In the genomic region with DNA sequence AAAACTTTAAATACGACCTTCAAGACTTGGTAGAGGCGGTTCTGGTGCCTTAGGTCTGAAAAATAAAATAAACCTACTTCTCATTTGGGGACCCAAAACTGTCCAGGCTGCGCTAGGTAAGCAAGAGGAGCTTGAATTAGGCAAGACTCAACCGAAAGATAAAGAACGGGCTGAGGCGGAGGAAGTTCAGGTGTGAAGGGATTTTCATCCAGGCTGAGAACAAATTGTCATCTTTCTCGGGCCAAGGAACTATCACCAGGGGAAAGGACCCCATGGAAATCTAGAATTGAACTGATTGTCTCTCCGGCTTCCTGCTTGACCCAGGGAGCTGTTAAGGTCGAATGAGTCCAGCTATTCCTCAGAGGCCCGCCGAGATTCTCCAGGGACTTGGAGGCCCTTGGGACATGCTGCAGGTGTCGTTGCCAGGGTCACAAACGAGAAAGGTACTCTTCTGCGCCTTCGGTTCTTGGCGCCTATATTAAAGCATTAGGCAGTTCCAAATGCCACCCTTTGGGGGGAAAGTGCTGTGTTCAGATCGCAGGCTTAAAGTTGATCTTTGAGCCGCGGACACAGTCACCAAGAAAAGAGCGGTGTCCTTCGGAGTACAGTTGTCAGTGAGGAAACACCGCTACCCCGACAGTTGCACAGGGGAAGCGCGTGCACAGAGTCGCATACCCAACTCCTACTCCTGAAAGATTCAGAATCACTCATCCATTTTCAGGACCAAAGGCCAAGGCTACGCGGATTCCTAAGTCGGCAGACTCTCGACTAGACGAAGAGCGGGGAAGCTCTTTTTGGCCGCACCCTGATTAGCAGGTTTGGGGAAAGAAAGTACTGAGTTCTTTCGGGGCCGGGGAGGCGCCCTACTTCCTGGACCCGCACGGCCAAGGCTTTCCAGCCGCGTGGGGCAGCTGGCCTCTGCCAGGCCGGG, we compare ENCODE assay signal across 10 mouse cellular contexts. TPM values are rescaled to one million over a fixed set of nuclear protein-coding genes. Genes with fewer than 3 reads are reported as not detected.
A peak's percentile ranks its signal among the peaks of the same experiment; 100 is the strongest.
DNase-seq lines count a peak whose midpoint lies in the region; ATAC-seq and TF ChIP-seq lines count a peak whose summit lies in the region.
"Had no signal": no experiment of that assay in that cellular context is flagged by ENCODE, and none has a peak within 500 bp of the region (broad histone marks: within the 10 kb centered on the region; RNA-seq: fewer than 3 reads in every experiment).

No protein-coding gene starts in this region.

- peak overlapping the region in 1 of 2 experiments; percentile 39; a peak in 2 of 4 replicates for H3K4me3 ChIP-seq in heart, embryonic 14.5 days (ENCODE audit: control insufficient read depth in 1 of 2, insufficient read depth in 1 of 2, low read depth in 1 of 2, low read length in 2 of 2)
- peak overlapping the region; percentile 26 for H3K4me3 ChIP-seq in hindbrain, postnatal 0 days (ENCODE audit: low read length)
- peak overlapping the region; percentile 27 for H3K4me3 ChIP-seq in midbrain, embryonic 16.5 days (ENCODE audit: low read depth, low read length)
- H3K4me3 ChIP-seq in cerebellum, adult 2 months (replicated peaks; ENCODE audit: insufficient read depth, low read depth, low read length) = no peak overlapping the region

- H3K27me3 ChIP-seq in heart, embryonic 14.5 days (ENCODE audit: control insufficient read depth, insufficient read depth, low read length) = peaks cover 95% of the 10 kb centered on the region
- peaks cover 75% of the 10 kb centered on the region for H3K27me3 ChIP-seq in hindbrain, postnatal 0 days (ENCODE audit: insufficient read depth, low read length)
- peaks cover 66% of the 10 kb centered on the region for H3K27me3 ChIP-seq in midbrain, embryonic 16.5 days (ENCODE audit: control insufficient read depth, insufficient read depth, low read depth, low read length)
- H3K27me3 ChIP-seq in cerebellum, adult 2 months (ENCODE audit: control insufficient read depth, insufficient read depth, low read length) = peaks cover 21% of the 10 kb centered on the region; the same call in 1 of the 2 replicates

- H3K27ac ChIP-seq in heart, embryonic 14.5 days (replicated peaks in 1 of 2; ENCODE audit: control insufficient read depth in 1 of 2, insufficient read depth in 1 of 2, low read depth in 2 of 2, low read length in 2 of 2) = no peak overlapping the region
- H3K27ac ChIP-seq in hindbrain, postnatal 0 days = no peak overlapping the region
- no peak overlapping the region for H3K27ac ChIP-seq in midbrain, embryonic 16.5 days (ENCODE audit: low read length)
- H3K27ac ChIP-seq in cerebellum, adult 2 months (ENCODE audit: insufficient read depth, low read length) = no peak overlapping the region
- H3K27ac ChIP-seq: layer of hippocampus, adult 2 months had no signal

- no peak overlapping the region for H3K9ac ChIP-seq in heart, embryonic 14.5 days (ENCODE audit: low read length)
- H3K9ac ChIP-seq in hindbrain, postnatal 0 days (replicated peaks; ENCODE audit: low read length) = no peak overlapping the region
- H3K9ac ChIP-seq in midbrain, embryonic 16.5 days (ENCODE audit: low read depth, low read length) = no peak overlapping the region

- WGBS in heart, embryonic 14.5 days = 2% methylated on average over 40 of the region's 41 CpGs
- WGBS in hindbrain, postnatal 0 days = 2% methylated on average over 41 of the region's 41 CpGs
- under 1% methylated on average over 41 of the region's 41 CpGs for WGBS in midbrain, embryonic 16.5 days
- WGBS in cerebellum, adult 2 months = 3% methylated on average over 41 of the region's 41 CpGs

- no peaks in the 10 kb centered on the region for H3K36me3 ChIP-seq in heart, embryonic 14.5 days (ENCODE audit: control insufficient read depth, insufficient read depth, low read length)
- no peaks in the 10 kb centered on the region for H3K36me3 ChIP-seq in hindbrain, postnatal 0 days (ENCODE audit: insufficient read depth, low read length)
- no peaks in the 10 kb centered on the region for H3K36me3 ChIP-seq in midbrain, embryonic 16.5 days (ENCODE audit: control insufficient read depth, insufficient read depth, low read length)

- DNase-seq in heart, postnatal 14 days = no peak
- DNase-seq in embryo, embryonic 10 days (ENCODE audit: low spot score) = peak; percentile 64
- DNase-seq in hindbrain, postnatal 0 days (ENCODE audit: low spot score) = no peak
- no peak for DNase-seq in spleen, postnatal 36 days (ENCODE audit: low spot score in 2 of 2)
- DNase-seq in yolk sac, embryonic 10.5 days (ENCODE audit: low spot score) = no peak
- no peak for DNase-seq in cerebellum, adult 2 months
- DNase-seq: cerebellum, adult 11 months had no signal

- H3K4me1 ChIP-seq in heart, embryonic 14.5 days (ENCODE audit: control insufficient read depth in 2 of 2, insufficient read depth in 2 of 2, low read length in 2 of 2) = peaks cover 6 to 25% of the 10 kb centered on the region in 2 experiments; a peak in 3 of 4 replicates
- H3K4me1 ChIP-seq in hindbrain, postnatal 0 days (ENCODE audit: insufficient read depth, low read length) = no peaks in the 10 kb centered on the region
- peaks cover 8% of the 10 kb centered on the region for H3K4me1 ChIP-seq in midbrain, embryonic 16.5 days (ENCODE audit: control insufficient read depth, insufficient read depth, low read length)
- H3K4me1 ChIP-seq in cerebellum, adult 2 months (ENCODE audit: control insufficient read depth, insufficient read depth, low read length) = no peaks in the 10 kb centered on the region

- TF ChIP-seq POLR2A in cerebellum, adult 2 months (IDR thresholded peaks at IDR 0.05; ENCODE audit: borderline replicate concordance, insufficient read depth, low read length) = no peak

- peak overlapping the region; percentile 69 for H3K4me2 ChIP-seq in heart, embryonic 14.5 days (ENCODE audit: low read length)
- peak overlapping the region; percentile 50 for H3K4me2 ChIP-seq in hindbrain, postnatal 0 days (ENCODE audit: low read depth, low read length)
- H3K4me2 ChIP-seq in midbrain, embryonic 16.5 days (ENCODE audit: low read length) = peak overlapping the region; percentile 46

- intact Hi-C loops in heart, postnatal 14 days (cut with DNase I) = loop anchor here (2.0 to 10.0 kb wide), 4 partner anchors 15 to 1013 kb away; partner anchors contain the start of genes Acadsb and Ikzf5

- ATAC-seq in heart, embryonic 14.5 days (ENCODE audit: insufficient number of reproducible peaks, insufficient read depth, low FRiP score, low read depth) = no peak
- no peak for ATAC-seq in hindbrain, postnatal 0 days
- no peak for ATAC-seq in midbrain, embryonic 16.5 days

- TF ChIP-seq CTCF in hindbrain, postnatal 0 days (IDR thresholded peaks at IDR 0.05; ENCODE audit: low read depth) = no peak
- TF ChIP-seq CTCF in cerebellum, adult 2 months (IDR thresholded peaks at IDR 0.05; ENCODE audit: borderline replicate concordance, insufficient read depth, low read depth, low read length) = no peak

- no peaks in the 10 kb centered on the region for H3K9me3 ChIP-seq in heart, embryonic 14.5 days (ENCODE audit: control insufficient read depth, low read length)
- no peaks in the 10 kb centered on the region for H3K9me3 ChIP-seq in hindbrain, postnatal 0 days (ENCODE audit: low read length)
- no peaks in the 10 kb centered on the region for H3K9me3 ChIP-seq in midbrain, embryonic 16.5 days (replicated peaks; ENCODE audit: control insufficient read depth, low read length, poor library complexity, severe bottlenecking)

RNA-seq across cellular contexts. Expression of gene Hmx3, which starts 1.2 kb away (rescaled TPM):
- polyA plus RNA-seq in heart, embryonic 14.5 days (2014; fragmentation: Nextera tagmentation; extraction: Ambion mirVana) = 0.14 TPM in 1 of 2 replicates, not detected in the other
- not detected for total RNA-seq in heart, postnatal 14 days (2021)
- total RNA-seq in hindbrain, postnatal 0 days (2014; rRNA removed) = 2.0 and 3.2 TPM in 2 replicates
- 1.2 and 1.5 TPM in 2 replicates for polyA plus RNA-seq in hindbrain, postnatal 0 days (2015; fragmentation: Nextera tagmentation; extraction: Ambion mirVana)
- polyA plus RNA-seq in midbrain, embryonic 16.5 days (2015; fragmentation: Nextera tagmentation; extraction: Ambion mirVana) = 0.20 and 0.85 TPM in 2 replicates
- polyA plus RNA-seq in cerebellum, adult 2 months (2012; rRNA removed) = 0.32 and 0.43 TPM in 2 replicates
- total RNA-seq: layer of hippocampus, adult 2 months had no signal

RNA-seq across cellular contexts. Expression of gene Hmx2, which starts 7.1 kb away (rescaled TPM):
- 0.07 TPM in 1 of 2 replicates, not detected in the other for polyA plus RNA-seq in heart, embryonic 14.5 days (2014; fragmentation: Nextera tagmentation; extraction: Ambion mirVana)
- total RNA-seq in heart, postnatal 14 days (2021) = not detected
- 0.36 and 0.99 TPM in 2 replicates for total RNA-seq in hindbrain, postnatal 0 days (2014; rRNA removed)
- 0.56 and 0.91 TPM in 2 replicates for polyA plus RNA-seq in hindbrain, postnatal 0 days (2015; fragmentation: Nextera tagmentation; extraction: Ambion mirVana)
- 0.57 and 1.7 TPM in 2 replicates for polyA plus RNA-seq in midbrain, embryonic 16.5 days (2015; fragmentation: Nextera tagmentation; extraction: Ambion mirVana)
- 0.06 TPM in 1 of 2 replicates, not detected in the other for polyA plus RNA-seq in cerebellum, adult 2 months (2012; rRNA removed)
- total RNA-seq: layer of hippocampus, adult 2 months had no signal

RNA-seq across cellular contexts. Expression of gene Bub3, which starts 18.6 kb away (rescaled TPM):
- polyA plus RNA-seq in heart, embryonic 14.5 days (2014; fragmentation: Nextera tagmentation; extraction: Ambion mirVana) = 118 and 121 TPM in 2 replicates
- total RNA-seq in heart, postnatal 14 days (2021) = 10 to 100 TPM; 34.2 to 34.7 TPM
- total RNA-seq in hindbrain, postnatal 0 days (2014; rRNA removed) = 95.2 and 97.8 TPM in 2 replicates
- polyA plus RNA-seq in hindbrain, postnatal 0 days (2015; fragmentation: Nextera tagmentation; extraction: Ambion mirVana) = 127 and 132 TPM in 2 replicates
- polyA plus RNA-seq in midbrain, embryonic 16.5 days (2015; fragmentation: Nextera tagmentation; extraction: Ambion mirVana) = 146 and 160 TPM in 2 replicates
- polyA plus RNA-seq in cerebellum, adult 2 months (2012; rRNA removed) = 105 and 108 TPM in 2 replicates
